Mouse (Mus musculus) midbrain, embryonic 14.5 days (tissue): ENCODE data around the gene Plscr3. TPM values are rescaled to one million over a fixed set of nuclear protein-coding genes. Genes with fewer than 3 reads are reported as not detected.

Experiments used
- microRNA-seq: library from miRNA; unstranded; fragments of <30 nt; microRNA quantifications from one replicate; pipeline ENCODE4, GENCODE M21; 2016
- polyA plus RNA-seq: library from polyadenylated mRNA; unstranded; fragments of >200 nt; fragmentation: Nextera tagmentation; extraction: Ambion mirVana; gene quantifications from 2 replicates; pipeline ENCODE4 v1.2.1, GENCODE M21; 2014

Plscr3 gene
- polyA plus RNA-seq, 1 experiment from 2014 or later: 51.9 TPM

Small RNAs within 50 kb of the gene (microRNA-seq; reads per million reads assigned to microRNA genes)
- not detected for gene Mir6924

Other genes with a start within 250 kb of the Plscr3 start
- gene Atp1b2, start 240.4 kb upstream of the Plscr3 start, polyA plus RNA-seq: 46.5 and 46.7 TPM in 2 replicates
- gene Shbg, start 228.5 kb upstream of the Plscr3 start, polyA plus RNA-seq: not detected in 2 replicates
- gene Sat2, start 224.4 kb upstream of the Plscr3 start, polyA plus RNA-seq: 21.6 and 22.5 TPM in 2 replicates
- 35.9 and 38.4 TPM in 2 replicates for gene Fxr2, start 213.4 kb upstream of the Plscr3 start, polyA plus RNA-seq
- not detected in 2 replicates for gene Sox15, start 191.1 kb upstream of the Plscr3 start, polyA plus RNA-seq
- 64.0 and 108 TPM in 2 replicates for gene Mpdu1, start 183.7 kb upstream of the Plscr3 start, polyA plus RNA-seq
- 3.7 and 7.9 TPM in 2 replicates for gene Cd68, start 180.2 kb upstream of the Plscr3 start, polyA plus RNA-seq
- gene Eif4a1, start 174.0 kb upstream of the Plscr3 start, polyA plus RNA-seq: 707 and 863 TPM in 2 replicates
- 93.3 and 103 TPM in 2 replicates for gene Senp3, start 164.3 kb upstream of the Plscr3 start, polyA plus RNA-seq
- 0.16 and 0.25 TPM in 2 replicates for gene Tnfsf13, start 160.6 kb upstream of the Plscr3 start, polyA plus RNA-seq
- gene Tnfsf12, start 150.5 kb upstream of the Plscr3 start, polyA plus RNA-seq: 1.6 and 3.0 TPM in 2 replicates
- gene Tnfsfm13, start 150.3 kb upstream of the Plscr3 start, polyA plus RNA-seq: 0.51 and 1.1 TPM in 2 replicates
- gene Polr2a, start 87.7 kb upstream of the Plscr3 start, polyA plus RNA-seq: 20.0 and 30.7 TPM in 2 replicates
- 0.14 TPM in 1 of 2 replicates, not detected in the other for gene Slc35g3, start 84.4 kb upstream of the Plscr3 start, polyA plus RNA-seq
- gene Zbtb4, start 80.5 kb upstream of the Plscr3 start, polyA plus RNA-seq: 3.8 and 4.2 TPM in 2 replicates
- gene Chrnb1, start 50.4 kb upstream of the Plscr3 start, polyA plus RNA-seq: 0.80 and 1.3 TPM in 2 replicates
- 3.2 and 3.6 TPM in 2 replicates for gene Fgf11, start 44.5 kb upstream of the Plscr3 start, polyA plus RNA-seq
- gene Tmem102, start 40.8 kb upstream of the Plscr3 start, polyA plus RNA-seq: 0.58 and 0.82 TPM in 2 replicates
- gene Gm39566, start 31.1 kb upstream of the Plscr3 start, polyA plus RNA-seq: not detected in 2 replicates
- not detected in 2 replicates for gene Spem2, start 27.9 kb upstream of the Plscr3 start, polyA plus RNA-seq
- gene Spem1, start 24.2 kb upstream of the Plscr3 start, polyA plus RNA-seq: 0.49 and 0.85 TPM in 2 replicates
- 25.1 and 32.4 TPM in 2 replicates for gene Nlgn2, start 8.6 kb upstream of the Plscr3 start, polyA plus RNA-seq
- gene Tmem256, start 7.9 kb upstream of the Plscr3 start, polyA plus RNA-seq: 313 and 417 TPM in 2 replicates
- gene Tnk1, start 12.4 kb downstream of the Plscr3 start, polyA plus RNA-seq: not detected in 2 replicates
- not detected in 2 replicates for gene Tmem95, start 31.6 kb downstream of the Plscr3 start, polyA plus RNA-seq
- gene Kctd11, start 35.0 kb downstream of the Plscr3 start, polyA plus RNA-seq: 0.74 and 1.0 TPM in 2 replicates
- 0.17 and 0.30 TPM in 2 replicates for gene Acap1, start 49.2 kb downstream of the Plscr3 start, polyA plus RNA-seq
- gene 2810408A11Rik, start 54.6 kb downstream of the Plscr3 start, polyA plus RNA-seq: 9.4 and 13.0 TPM in 2 replicates
- 27.5 and 29.0 TPM in 2 replicates for gene Neurl4, start 54.7 kb downstream of the Plscr3 start, polyA plus RNA-seq
- gene Gps2, start 67.5 kb downstream of the Plscr3 start, polyA plus RNA-seq: 56.4 and 62.4 TPM in 2 replicates
- 1,083 and 1,099 TPM in 2 replicates for gene Eif5a, start 75.6 kb downstream of the Plscr3 start, polyA plus RNA-seq
- 4.3 and 10.4 TPM in 2 replicates for gene Ybx2, start 89.4 kb downstream of the Plscr3 start, polyA plus RNA-seq
- 2.2 and 4.5 TPM in 2 replicates for gene Slc2a4, start 101.8 kb downstream of the Plscr3 start, polyA plus RNA-seq
- 0.20 TPM in 1 of 2 replicates, not detected in the other for gene Cldn7, start 118.4 kb downstream of the Plscr3 start, polyA plus RNA-seq
- gene Ctdnep1, start 134.8 kb downstream of the Plscr3 start, polyA plus RNA-seq: 24.4 and 39.0 TPM in 2 replicates
- gene Elp5, start 136.1 kb downstream of the Plscr3 start, polyA plus RNA-seq: 162 and 193 TPM in 2 replicates
- 616 and 626 TPM in 2 replicates for gene Gabarap, start 144.8 kb downstream of the Plscr3 start, polyA plus RNA-seq
- 41.3 and 48.9 TPM in 2 replicates for gene Phf23, start 149.4 kb downstream of the Plscr3 start, polyA plus RNA-seq
- gene Dvl2, start 154.2 kb downstream of the Plscr3 start, polyA plus RNA-seq: 22.9 and 23.0 TPM in 2 replicates
- gene Acadvl, start 169.0 kb downstream of the Plscr3 start, polyA plus RNA-seq: 43.2 and 49.6 TPM in 2 replicates
- gene Dlg4, start 170.6 kb downstream of the Plscr3 start, polyA plus RNA-seq: 33.1 and 41.0 TPM in 2 replicates
- 0.26 and 1.4 TPM in 2 replicates for gene Asgr1, start 207.7 kb downstream of the Plscr3 start, polyA plus RNA-seq
- gene Asgr2, start 246.3 kb downstream of the Plscr3 start, polyA plus RNA-seq: not detected in 2 replicates